In genomic region chr16:34967120-34967800, GRCm38 (mm10) we compare ENCODE assay signal across 8 mouse cellular contexts. TPM values are rescaled to one million over a fixed set of nuclear protein-coding genes. Genes with fewer than 3 reads are reported as not detected.
DNase-seq lines count a peak whose midpoint lies in the region; ATAC-seq and TF ChIP-seq lines count a peak whose summit lies in the region.

No protein-coding gene starts in this region.

- H3K4me1 ChIP-seq in forebrain, embryonic 16.5 days (replicated peaks; ENCODE audit: control insufficient read depth, insufficient read depth, low read length) = peaks cover 4% of the 10 kb centered on the region
- peaks cover 0 to 5% of the 10 kb centered on the region in 2 experiments; a peak in 2 of 4 replicates for H3K4me1 ChIP-seq in liver, embryonic 14.5 days (replicated peaks; ENCODE audit: control insufficient read depth in 2 of 2, insufficient read depth in 2 of 2, low read length in 1 of 2)

- peak; percentile 75 for DNase-seq in ES-CJ7 (ENCODE audit: low read depth, low spot score)
- peak; percentile 26 for DNase-seq in cerebellum, adult 11-12 months
- DNase-seq in heart, postnatal 14 days = peak; percentile 80 to 86
- DNase-seq in large intestine, adult 2 months (ENCODE audit: low read depth, low spot score) = peak; percentile 31
- peak in 1 of 3 experiments; percentile 7 for DNase-seq in liver, embryonic 14.5 days (ENCODE audit: low read depth in 3 of 3, low spot score in 3 of 3)
- DNase-seq in ovary, postnatal 14 days (ENCODE audit: low spot score) = peak; percentile 68

- TF ChIP-seq EP300 in liver, embryonic 14.5 days (IDR thresholded peaks at IDR 0.05; ENCODE audit: low read depth) = no peak

- no peaks in the 10 kb centered on the region for H3K27me3 ChIP-seq in forebrain, embryonic 16.5 days (replicated peaks; ENCODE audit: control insufficient read depth, insufficient read depth, low read length)
- H3K27me3 ChIP-seq in liver, embryonic 14.5 days (ENCODE audit: control insufficient read depth, insufficient read depth, low read length) = no peaks in the 10 kb centered on the region

- ATAC-seq in forebrain, embryonic 16.5 days = peak; percentile 97
- ATAC-seq in liver, embryonic 14.5 days (ENCODE audit: insufficient read depth) = peak; percentile 45
- ATAC-seq in inflammation-experienced regulatory T-cells, adult 6 months = no peak

- WGBS in forebrain, embryonic 16.5 days = 50% methylated on average over 10 of the region's 10 CpGs
- 56% methylated on average over 10 of the region's 10 CpGs for WGBS in large intestine, adult 2 months
- 58% methylated on average over 10 of the region's 10 CpGs for WGBS in liver, embryonic 14.5 days (ENCODE audit: insufficient replicate concordance)

- intact Hi-C loops in heart, postnatal 14 days (cut with DNase I) = loop anchor here (1.0 kb wide), 2 partner anchors 47 to 65 kb away; no protein-coding TSS in a partner anchor

- H3K27ac ChIP-seq in forebrain, embryonic 16.5 days (ENCODE audit: low read length) = no peak overlapping the region
- H3K27ac ChIP-seq in liver, embryonic 14.5 days = no peak overlapping the region

- TF ChIP-seq CTCF in liver, embryonic 14.5 days (IDR thresholded peaks at IDR 0.05; ENCODE audit: low read depth) = peak; percentile 76

- no peaks in the 10 kb centered on the region for H3K9me3 ChIP-seq in forebrain, embryonic 16.5 days (ENCODE audit: control insufficient read depth, low read length)
- H3K9me3 ChIP-seq in liver, embryonic 14.5 days (ENCODE audit: control insufficient read depth, low read length) = no peaks in the 10 kb centered on the region

- no peak overlapping the region for H3K4me3 ChIP-seq in forebrain, embryonic 16.5 days (replicated peaks; ENCODE audit: low read length)
- no peak overlapping the region for H3K4me3 ChIP-seq in liver, embryonic 14.5 days (ENCODE audit: insufficient read depth in 1 of 2, low read depth in 2 of 2, low read length in 2 of 2)

- H3K36me3 ChIP-seq in forebrain, embryonic 16.5 days (ENCODE audit: control insufficient read depth, insufficient read depth) = no peaks in the 10 kb centered on the region
- no peaks in the 10 kb centered on the region for H3K36me3 ChIP-seq in liver, embryonic 14.5 days (replicated peaks; ENCODE audit: control insufficient read depth, insufficient read depth, low read depth)

- no peak overlapping the region for H3K4me2 ChIP-seq in forebrain, embryonic 16.5 days (ENCODE audit: low read length)
- no peak overlapping the region for H3K4me2 ChIP-seq in liver, embryonic 14.5 days (ENCODE audit: low read depth)

- H3K9ac ChIP-seq in forebrain, embryonic 16.5 days (replicated peaks; ENCODE audit: low read depth, low read length) = no peak overlapping the region
- H3K9ac ChIP-seq in liver, embryonic 14.5 days (replicated peaks) = no peak overlapping the region

RNA-seq across cellular contexts. Expression of gene Hacd2, which starts 55.0 kb away (rescaled TPM):
- 39.1 and 39.8 TPM in 2 replicates for polyA plus RNA-seq in forebrain, embryonic 16.5 days (2015; fragmentation: Nextera tagmentation; extraction: Ambion mirVana)
- total RNA-seq in heart, postnatal 14 days (2021) = 1 to 10 TPM; 8.3 to 8.5 TPM
- polyA plus RNA-seq in large intestine, adult 2 months (2012; rRNA removed) = 15.6 and 22.6 TPM in 2 replicates
- polyA plus RNA-seq in liver, embryonic 14.5 days (2012; rRNA removed) = 16.2 and 33.4 TPM in 2 replicates
- 55.5 and 58.0 TPM in 2 replicates for polyA plus RNA-seq in liver, embryonic 14.5 days (2014; fragmentation: Nextera tagmentation; extraction: Ambion mirVana)
- polyA plus RNA-seq in inflammation-experienced regulatory T-cells, adult 6 months (2017; shearing (Covaris generic)) = 10 to 100 TPM; 11.8 to 13.9 (median 12.2) TPM
